Mouse (Mus musculus) cerebellum, adult 2 months (tissue): ENCODE data around the gene Gpx2. TPM values are rescaled to one million over a fixed set of nuclear protein-coding genes. Genes with fewer than 3 reads are reported as not detected.

Source experiments
- DNase-seq, 2 experiments: peaks; one replicate each; pipeline ENCODE4 v3.0.0; 2021
- H3K27ac ChIP-seq: fragments of 200-500 bp; 2 replicates; pipeline ENCODE4 v1.5.1; 2012; ENCODE audit warnings: low read length, control low read depth, inconsistent platforms; ENCODE audit not compliant: insufficient read depth
- H3K27me3 ChIP-seq: fragments of 200-500 bp; 2 replicates; pipeline ENCODE4 v1.6.1; 2012; ENCODE audit warnings: inconsistent platforms, mild to moderate bottlenecking, low read length, moderate library complexity; ENCODE audit not compliant: control insufficient read depth, insufficient read depth
- H3K4me1 ChIP-seq: fragments of 200-500 bp; 2 replicates; pipeline ENCODE4 v1.6.1; 2011; ENCODE audit warnings: low read length; ENCODE audit not compliant: control insufficient read depth, insufficient read depth
- H3K4me3 ChIP-seq: fragments of 200-500 bp; replicated peaks from 2 replicates; pipeline ENCODE3; 2011; ENCODE audit warnings: mild to moderate bottlenecking, low read depth, low read length, control low read depth; ENCODE audit not compliant: insufficient read depth
- CTCF ChIP-seq: fragments of 200-500 bp; IDR thresholded peaks from 2 replicates; pipeline ENCODE4 v1.5.1; 2011; ENCODE audit warnings: low read depth, mild to moderate bottlenecking, control low read depth, low read length, moderate library complexity, borderline replicate concordance; ENCODE audit not compliant: insufficient read depth
- POLR2A ChIP-seq: fragments of 200-500 bp; IDR thresholded peaks from 2 replicates; pipeline ENCODE4 v1.6.1; 2011; ENCODE audit warnings: low read length, control low read depth, borderline replicate concordance; ENCODE audit not compliant: insufficient read depth
- WGBS: fragments of 180-500 bp; shearing (Covaris S2); methylation state at CpG from one replicate; pipeline ENCODE4 v1.1.7; 2018; 5-methylcytosine and 5-hydroxymethylcytosine counted together
- polyA plus RNA-seq: library from polyadenylated mRNA; depleted of rRNA; stranded (reverse); fragments of >200 nt; gene quantifications from 2 replicates; pipeline ENCODE4 v1.2.3, GENCODE M21; 2012

The Gpx2 gene
- polyA plus RNA-seq, 1 experiment = 3.4 TPM

- peak within 1 kb of the TSS; percentile 98 for H3K27ac ChIP-seq
- TF ChIP-seq CTCF = no peak
- TF ChIP-seq POLR2A = peak; percentile 40
- H3K4me1 ChIP-seq = peaks cover 22% of the 10 kb centered on the region; the same call in 1 of the 2 replicates
- DNase-seq = peak; percentile 63 to 76
- peak within 1 kb of the TSS; percentile 73 for H3K4me3 ChIP-seq
- 2% methylated on average over 17 of the region's 17 CpGs for WGBS
- H3K27me3 ChIP-seq = no peaks in the 10 kb centered on the region
Measured at GRCm38 (mm10) chr12:76822651-76823041, 27.3 kb upstream of the Gpx2 start, which contains the start of gene Rab15. Rab15 (minus strand) TSS chr12:76822908.

GRCm38 (mm10) chr12:76822002-76822650 is 26.8 kb upstream of the Gpx2 start:
- TF ChIP-seq POLR2A = peak; percentile 1; the same call in 1 of the 2 replicates
- no peak for TF ChIP-seq CTCF
- under 1% methylated on average over 58 of the region's 66 CpGs for WGBS
- peak overlapping the region; percentile 98 for H3K27ac ChIP-seq

DNA sequence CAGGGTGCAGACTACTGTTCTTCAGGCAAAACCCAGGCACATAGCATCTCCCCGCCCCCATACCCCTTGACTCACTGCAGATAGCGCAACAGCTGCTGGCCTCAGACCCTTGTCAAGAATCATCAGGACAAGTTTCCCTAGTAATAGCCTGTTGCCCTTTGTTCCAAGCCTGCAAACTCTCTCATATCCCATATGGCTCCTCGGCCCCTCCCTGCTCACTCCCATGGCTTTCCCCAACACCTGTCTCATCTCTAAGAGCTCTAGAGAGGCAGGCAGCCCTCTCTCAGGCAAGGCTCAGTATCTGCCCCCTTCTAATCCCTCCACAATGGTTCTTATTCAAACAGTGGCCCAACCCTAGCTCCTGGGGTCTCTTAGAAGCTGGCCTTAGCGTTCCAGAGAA is 25.3 kb upstream of the Gpx2 start:
- Histone ChIP-seq H3K27ac (peak overlapping the region; percentile 98), H3K4me3 (peak overlapping the region; percentile 73), H3K4me1 (peaks cover 39% of the 10 kb centered on the region), H3K27me3 (no peaks in the 10 kb centered on the region)
- WGBS = 26% methylated on average over 4 of the region's 4 CpGs
- peak; percentile 21; the same call in 1 of the 2 replicates for TF ChIP-seq POLR2A
- TF ChIP-seq CTCF = no peak
- DNase-seq = peak; percentile 52 to 63

More at GRCm38 (mm10) chr12:76822002-76822650, 26.8 kb upstream of the Gpx2 start:
- Histone ChIP-seq H3K27me3 (no peaks in the 10 kb centered on the region), H3K4me1 (peaks cover 27% of the 10 kb centered on the region; the same call in 1 of the 2 replicates), H3K4me3 (peak overlapping the region; percentile 73)
- DNase-seq = peak; percentile 71 to 80

GRCm38 (mm10) chr12:76819816-76820215 is 24.5 kb upstream of the Gpx2 start:
- DNase-seq = no peak
- no peak overlapping the region for H3K4me3 ChIP-seq
- H3K4me1 ChIP-seq = peaks cover 47% of the 10 kb centered on the region
- H3K27me3 ChIP-seq = no peaks in the 10 kb centered on the region
- WGBS = 31% methylated on average over 6 of the region's 6 CpGs
- no peak for TF ChIP-seq POLR2A
- TF ChIP-seq CTCF = no peak
- no peak overlapping the region; the same call in 1 of the 2 replicates for H3K27ac ChIP-seq

DNA sequence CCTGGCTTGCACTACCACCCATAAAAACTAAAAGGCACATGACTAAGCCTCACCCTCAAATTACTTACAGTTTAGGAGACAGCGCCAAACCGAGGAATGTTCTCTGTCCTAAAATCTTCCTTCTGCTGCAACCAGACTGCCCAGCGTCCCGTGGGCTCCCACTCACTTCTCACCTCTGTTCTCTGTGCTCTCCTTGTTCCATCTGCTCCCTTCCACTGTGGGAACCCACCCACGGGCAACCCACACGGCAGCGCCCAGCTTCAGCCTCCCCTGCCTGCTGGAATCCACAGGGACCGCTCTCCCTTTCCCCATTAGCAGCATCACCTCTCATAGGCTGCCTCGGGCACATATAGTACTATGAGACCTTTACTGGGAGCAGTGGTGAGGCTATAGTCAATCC is 23.6 kb upstream of the Gpx2 start:
- H3K27ac ChIP-seq = peak overlapping the region; percentile 54
- DNase-seq = peak in 1 of 2 experiments; percentile 41
- no peaks in the 10 kb centered on the region for H3K27me3 ChIP-seq
- peak overlapping the region; percentile 11 for H3K4me3 ChIP-seq
- 23% methylated on average over 9 of the region's 9 CpGs for WGBS
- H3K4me1 ChIP-seq = peaks cover 56% of the 10 kb centered on the region
- no peak for TF ChIP-seq CTCF
- no peak for TF ChIP-seq POLR2A

GRCm38 (mm10) chr12:76818120-76818519 is 22.8 kb upstream of the Gpx2 start:
- TF ChIP-seq POLR2A = no peak
- TF ChIP-seq CTCF = no peak
- WGBS = 63% methylated on average over 4 of the region's 4 CpGs
- Histone ChIP-seq H3K27ac (peak overlapping the region; percentile 71), H3K4me1 (peaks cover 64% of the 10 kb centered on the region), H3K4me3 (peak overlapping the region; percentile 1), H3K27me3 (no peaks in the 10 kb centered on the region)
- peak in 1 of 2 experiments; percentile 37 for DNase-seq

GRCm38 (mm10) chr12:76817176-76817575 is 21.8 kb upstream of the Gpx2 start:
- peak overlapping the region; percentile 71 for H3K27ac ChIP-seq

GRCm38 (mm10) chr12:76816720-76817119 is 21.4 kb upstream of the Gpx2 start:
- peaks cover 70% of the 10 kb centered on the region for H3K4me1 ChIP-seq
- WGBS = 24% methylated on average over 4 of the region's 4 CpGs
- H3K27me3 ChIP-seq = no peaks in the 10 kb centered on the region
- H3K27ac ChIP-seq = peak overlapping the region; percentile 71
- peak in 1 of 2 experiments; percentile 36 for DNase-seq
- TF ChIP-seq CTCF (no peak), POLR2A (no peak)
- H3K4me3 ChIP-seq = no peak overlapping the region

More at GRCm38 (mm10) chr12:76817176-76817575, 21.8 kb upstream of the Gpx2 start:
- Histone ChIP-seq H3K4me1 (peaks cover 70% of the 10 kb centered on the region), H3K4me3 (no peak overlapping the region), H3K27me3 (no peaks in the 10 kb centered on the region)
- TF ChIP-seq POLR2A (no peak), CTCF (no peak)
- 11% methylated on average over 4 of the region's 4 CpGs for WGBS
- DNase-seq = peak; percentile 58 to 79
